Mouse (Mus musculus) Patski (cell line): Measurements from ENCODE around the gene Acer1. TPM values are rescaled to one million over a fixed set of nuclear protein-coding genes. Genes with fewer than 3 reads are reported as not detected.

Source experiments
- ATAC-seq: fragments of 100-300 bp; one replicate; pipeline ENCODE4 v1.8.0; 2021
- CTCF ChIA-PET: fragments of 350-600 bp; sonication (Branson Sonifier 250); formaldehyde crosslinking; loops from one replicate; lab custom pipeline; 2022; ENCODE audit warnings: inconsistent platforms; lab: Charles Lee
- POLR2A ChIA-PET: fragments of 350-600 bp; sonication (Branson Sonifier 250); formaldehyde crosslinking; loops from one replicate; lab custom pipeline; 2022; ENCODE audit warnings: antibody characterized with exemption, inconsistent platforms; lab: Charles Lee
- DNase-seq: peaks from one replicate; pipeline ENCODE4 v3.0.0-alpha.2; 2011; ENCODE audit warnings: low read depth, low spot score
- H3K27me3 ChIP-seq: fragments of 371-371 bp; one replicate; pipeline ENCODE4 v1.5.1; 2021
- CTCF ChIP-seq: fragments of 100-300 bp; IDR thresholded peaks from one replicate; pipeline ENCODE4 v1.5.1; 2021
- in situ Hi-C: fragments of 300-500 bp; cut with MboI; formaldehyde crosslinking; loops from 3 replicates; pipeline ENCODE4 v1.11.1; 2018; ENCODE audit warnings: low pct_unique_long_range_greater_than_20kb, mixed read lengths
- polyA plus RNA-seq: library from polyadenylated mRNA; unstranded; gene quantifications from one replicate; pipeline ENCODE4 v1.2.3, GENCODE M21; 2021

The Acer1 gene
- polyA plus RNA-seq, 1 experiment from 2014 or later, result not detected

DNA sequence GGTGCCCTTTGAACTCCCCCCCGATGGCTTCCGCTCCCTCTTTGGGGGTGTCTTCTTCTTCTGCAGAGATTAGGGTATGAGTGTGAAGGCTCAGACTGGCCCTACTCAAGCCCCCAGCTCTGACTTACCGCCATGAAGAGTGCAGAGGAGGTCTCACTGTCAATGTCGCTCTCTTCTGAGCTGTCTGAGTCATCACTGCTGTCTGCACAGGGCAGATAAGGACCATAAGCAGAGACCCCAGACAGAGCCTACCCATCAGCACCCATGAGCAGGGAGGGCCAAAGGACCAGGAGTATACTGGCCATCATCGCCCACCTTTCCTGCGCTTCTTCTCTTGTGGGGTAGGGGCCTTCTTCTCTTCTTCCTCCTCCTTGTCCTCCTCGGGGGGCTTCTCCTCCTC is 22.1 kb upstream of the Acer1 start:
- in situ Hi-C loops, result no loop called here
- H3K27me3 ChIP-seq, result no peaks in the 10 kb centered on the region
- ATAC-seq (no peak), DNase-seq (no peak)
- no peak for TF ChIP-seq CTCF
- POLR2A ChIA-PET, result no interaction called here
- CTCF ChIA-PET, result no interaction called here

DNA sequence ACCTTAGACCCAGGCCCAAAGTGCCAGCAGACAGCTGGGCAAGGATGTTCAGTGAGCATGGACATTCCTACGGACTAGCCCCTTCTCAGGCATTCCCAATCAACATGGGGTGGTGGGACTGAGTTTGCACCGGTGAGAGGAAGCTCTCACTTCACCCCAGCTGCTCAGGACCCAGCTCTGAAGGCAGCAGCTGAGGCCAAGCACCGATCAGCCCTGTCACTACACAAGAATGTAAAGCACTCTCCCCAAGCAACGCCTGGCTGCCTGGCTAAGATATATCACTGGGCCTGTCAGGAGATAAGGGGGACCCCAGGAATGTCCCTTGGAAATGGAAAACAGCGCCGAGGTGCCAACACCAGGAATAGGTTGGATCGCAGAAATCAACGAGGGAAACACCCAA is 19.3 kb upstream of the Acer1 start:
- no peaks in the 10 kb centered on the region for H3K27me3 ChIP-seq
- DNase-seq, result no peak
- in situ Hi-C loops, result no loop called here
- ChIA-PET CTCF (interaction anchor here (0.9 to 1.0 kb wide), 2 partner anchors 166 to 276 kb away, joined by 3 read pairs; no protein-coding TSS in a partner anchor), POLR2A (no interaction called here)
- peak; percentile 56 for ATAC-seq
- TF ChIP-seq CTCF, result no peak

- in situ Hi-C loops, result loop anchor here (5.0 to 10.0 kb wide), 4 partner anchors 62 to 335 kb away; no protein-coding TSS in a partner anchor
- ATAC-seq (no peak), DNase-seq (no peak)
- TF ChIP-seq CTCF, result no peak
- ChIA-PET POLR2A (no interaction called here), CTCF (interaction anchor here (0.9 to 1.0 kb wide), 2 partner anchors 167 to 277 kb away, joined by 3 read pairs; no protein-coding TSS in a partner anchor)
- H3K27me3 ChIP-seq, result no peaks in the 10 kb centered on the region
These were observed 18.2 kb upstream of the Acer1 start, which contains the start of gene Pspn for GRCm38 (mm10) chr17:56999968-57000609. Gene Pspn (minus strand): TSS chr17:57000018.

DNA sequence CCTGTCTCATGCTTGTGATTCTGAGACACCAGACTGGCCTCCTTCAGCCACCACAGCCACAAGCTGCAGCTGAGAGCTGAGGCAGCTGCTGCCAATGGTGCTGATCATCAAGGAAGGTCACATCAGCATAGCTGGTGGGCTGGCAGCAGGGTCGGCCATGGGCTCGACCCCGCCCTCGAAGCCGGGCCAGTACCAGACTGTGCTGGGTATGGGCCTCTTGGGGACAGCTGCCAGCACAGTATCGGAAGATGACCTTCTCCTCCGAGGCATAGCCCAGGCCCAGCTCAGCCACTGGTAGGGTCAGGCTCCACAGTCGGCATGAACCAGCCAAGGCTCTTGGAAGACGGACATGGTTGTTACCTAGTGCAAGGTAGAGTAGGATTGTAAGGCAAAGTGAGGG is 17.5 kb upstream of the Acer1 start:
- ChIA-PET CTCF (no interaction called here), POLR2A (interaction anchor here (0.7 kb wide), 1 partner anchor 73 kb away, joined by 6 read pairs; no protein-coding TSS in a partner anchor)
- H3K27me3 ChIP-seq, result no peaks in the 10 kb centered on the region
- in situ Hi-C loops, result loop anchor here (5.0 to 10.0 kb wide), 4 partner anchors 63 to 335 kb away; no protein-coding TSS in a partner anchor
- no peak for DNase-seq
- no peak for TF ChIP-seq CTCF
- no peak for ATAC-seq

GRCm38 (mm10) chr17:56997029-56997667 is 15.2 kb upstream of the Acer1 start, which contains the start of gene Alkbh7:
Gene Alkbh7 (plus strand): TSS chr17:56997339.
- no peaks in the 10 kb centered on the region for H3K27me3 ChIP-seq
- peak; percentile 77 for DNase-seq
- peak; percentile 89 for ATAC-seq
- ChIA-PET CTCF (interaction anchor here (0.6 to 1.6 kb wide), 4 partner anchors 9 to 162 kb away, joined by 3 to 5 read pairs (median 4); partner anchors contain the start of genes Gm17949 and Gtf2f1), POLR2A (interaction anchor here (0.6 to 0.7 kb wide), 2 partner anchors 94 to 169 kb away, joined by 3 read pairs; no protein-coding TSS in a partner anchor)
- in situ Hi-C loops, result loop anchor here (5.0 to 10.0 kb wide), 4 partner anchors 65 to 338 kb away; no protein-coding TSS in a partner anchor
- TF ChIP-seq CTCF, result no peak

GRCm38 (mm10) chr17:56996506-56996905 is 14.6 kb upstream of the Acer1 start:
- in situ Hi-C loops, result loop anchor here (5.0 to 10.0 kb wide), 4 partner anchors 66 to 338 kb away; no protein-coding TSS in a partner anchor
- DNase-seq, result no peak
- POLR2A ChIA-PET, result interaction anchor here (0.7 kb wide), 1 partner anchor 170 kb away, joined by 3 read pairs; no protein-coding TSS in a partner anchor
- TF ChIP-seq CTCF, result no peak
- no peak for ATAC-seq
- no peaks in the 10 kb centered on the region for H3K27me3 ChIP-seq
- CTCF ChIA-PET, result interaction anchor here (1.3 kb wide), 1 partner anchor 15 kb away, joined by 4 read pairs; the partner anchor contains the start of genes Gm17949 and Gtf2f1

DNA sequence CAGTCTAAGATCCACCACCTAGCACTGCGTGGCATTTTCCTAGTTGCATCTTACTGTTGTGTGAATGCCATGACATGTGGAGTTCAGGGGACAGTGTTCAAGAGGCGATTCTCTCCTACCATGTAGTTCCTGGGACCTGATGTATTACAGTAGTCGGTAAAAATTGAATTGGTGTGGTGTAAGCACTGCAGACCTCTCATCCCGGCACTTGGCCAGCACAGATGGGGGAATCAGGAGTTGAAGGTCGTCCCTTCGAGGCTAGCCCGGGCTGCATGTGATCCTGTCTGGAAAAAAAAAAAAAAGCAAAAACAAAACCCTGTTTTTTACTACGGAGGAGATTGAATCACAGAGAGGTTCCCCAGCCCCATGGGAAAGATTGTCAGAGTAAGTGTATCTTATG is 13.1 kb upstream of the Acer1 start:
- in situ Hi-C loops, result loop anchor here (5.0 to 10.0 kb wide), 4 partner anchors 67 to 340 kb away; no protein-coding TSS in a partner anchor
- CTCF ChIA-PET, result no interaction called here
- POLR2A ChIA-PET, result no interaction called here
- no peak for ATAC-seq
- H3K27me3 ChIP-seq, result no peaks in the 10 kb centered on the region
- TF ChIP-seq CTCF, result no peak
- DNase-seq, result no peak

GRCm38 (mm10) chr17:56990966-56991365 is 9.0 kb upstream of the Acer1 start:
- ChIA-PET CTCF (interaction anchor here (2.4 kb wide), 1 partner anchor 93 kb away, joined by 10 read pairs; no protein-coding TSS in a partner anchor), POLR2A (interaction anchor here (0.7 to 1.4 kb wide), 2 partner anchors 12 to 117 kb away, joined by 3 to 6 read pairs; no protein-coding TSS in a partner anchor)
- DNase-seq, result no peak

DNA sequence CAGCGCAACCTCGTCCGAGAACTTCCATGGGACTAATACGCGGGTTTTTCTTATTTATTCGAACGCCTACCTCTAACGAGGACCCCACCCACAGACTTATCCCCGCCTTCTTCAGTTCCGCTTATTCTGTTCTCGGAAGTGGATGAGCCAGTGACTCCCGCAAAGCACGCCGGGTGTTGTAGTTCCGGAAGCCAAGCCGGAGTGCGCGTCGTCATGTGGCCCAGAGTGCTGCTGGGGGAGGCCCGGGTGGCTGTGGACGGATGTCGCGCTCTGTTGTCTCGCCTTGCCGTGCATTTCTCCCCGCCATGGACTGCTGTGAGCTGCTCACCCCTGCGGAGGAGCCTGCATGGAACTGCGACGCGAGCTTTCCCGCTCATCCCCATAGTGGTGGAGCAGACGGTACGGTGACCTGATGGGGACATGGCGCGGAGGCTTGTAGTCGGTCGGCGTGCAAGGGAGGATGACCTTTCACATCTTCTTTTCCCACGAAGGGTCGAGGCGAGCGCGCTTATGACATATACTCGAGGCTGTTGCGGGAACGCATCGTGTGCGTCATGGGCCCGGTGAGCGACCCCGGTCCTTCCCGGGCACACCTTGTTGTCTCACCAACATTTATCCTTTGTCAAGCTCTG is 8.3 kb upstream of the Acer1 start, which contains the start of gene Clpp:
Gene Clpp (plus strand): TSS at position 191 of the 632 bp plus-strand sequence.
- in situ Hi-C loops, result loop anchor here (10.0 kb wide), 1 partner anchor 345 kb away; no protein-coding TSS in a partner anchor
- no peaks in the 10 kb centered on the region for H3K27me3 ChIP-seq
- no peak for TF ChIP-seq CTCF
- DNase-seq (peak; percentile 80), ATAC-seq (peak; percentile 97)
- CTCF ChIA-PET, result interaction anchor here (2.4 kb wide), 1 partner anchor 93 kb away, joined by 10 read pairs; no protein-coding TSS in a partner anchor
- POLR2A ChIA-PET, result interaction anchor here (0.7 to 1.4 kb wide), 2 partner anchors 11 to 18 kb away, joined by 3 read pairs; no protein-coding TSS in a partner anchor

More at GRCm38 (mm10) chr17:56990966-56991365, 9.0 kb upstream of the Acer1 start:
- in situ Hi-C loops, result loop anchor here (10.0 kb wide), 1 partner anchor 344 kb away; no protein-coding TSS in a partner anchor
- no peak for ATAC-seq
- TF ChIP-seq CTCF, result no peak
- no peaks in the 10 kb centered on the region for H3K27me3 ChIP-seq
